Mouse (Mus musculus): ENCODE measurements around the gene Olfr815. TPM values are rescaled to one million over a fixed set of nuclear protein-coding genes. Genes with fewer than 3 reads are reported as not detected.

Gene Olfr815
- not detected in 2 replicates for polyA plus RNA-seq (2015; fragmentation: Nextera tagmentation; extraction: Ambion mirVana)

GRCm38 (mm10) chr10:129905767-129906166 is at the start of gene Olfr815:
TSS of gene Olfr815 (minus strand) at chr10:129905867.

GRCm38 (mm10) chr10:129949000-129949399 is 43.3 kb upstream of the Olfr815 start, which contains the start of gene Olfr818:
TSS of gene Olfr818 (minus strand) at chr10:129949100.

GRCm38 (mm10) chr10:129915497-129915896 is 9.8 kb upstream of the Olfr815 start, which contains the start of gene Olfr816:
TSS of gene Olfr816 (minus strand) at chr10:129915597.

GRCm38 (mm10) chr10:129879751-129880150 is 25.9 kb downstream of the Olfr815 start, which contains the start of gene Olfr814:
TSS of gene Olfr814 (minus strand) at chr10:129879851.

GRCm38 (mm10) chr10:129855067-129855466 is 50.6 kb downstream of the Olfr815 start, which contains the start of gene Olfr813:
TSS of gene Olfr813 (plus strand) at chr10:129855367.

Other genes starting within 250 kb of the Olfr815 start
- not detected in 2 replicates for gene Olfr800, start 248.2 kb downstream of the Olfr815 start, polyA plus RNA-seq (2015; fragmentation: Nextera tagmentation; extraction: Ambion mirVana)
- not detected in 2 replicates for gene Olfr801, start 232.0 kb downstream of the Olfr815 start, polyA plus RNA-seq (2015; fragmentation: Nextera tagmentation; extraction: Ambion mirVana)
- gene Olfr802, start 217.7 kb downstream of the Olfr815 start, polyA plus RNA-seq (2015; fragmentation: Nextera tagmentation; extraction: Ambion mirVana) = not detected in 2 replicates
- gene Olfr803, start 211.6 kb downstream of the Olfr815 start, polyA plus RNA-seq (2015; fragmentation: Nextera tagmentation; extraction: Ambion mirVana) = not detected in 2 replicates
- gene Olfr804, start 202.7 kb downstream of the Olfr815 start, polyA plus RNA-seq (2015; fragmentation: Nextera tagmentation; extraction: Ambion mirVana) = not detected in 2 replicates
- not detected in 2 replicates for gene Olfr805, start 176.5 kb downstream of the Olfr815 start, polyA plus RNA-seq (2015; fragmentation: Nextera tagmentation; extraction: Ambion mirVana)
- not detected in 2 replicates for gene Olfr806, start 163.9 kb downstream of the Olfr815 start, polyA plus RNA-seq (2015; fragmentation: Nextera tagmentation; extraction: Ambion mirVana)
- not detected in 2 replicates for gene Olfr807, start 148.1 kb downstream of the Olfr815 start, polyA plus RNA-seq (2015; fragmentation: Nextera tagmentation; extraction: Ambion mirVana)
- gene Olfr808, start 140.4 kb downstream of the Olfr815 start, polyA plus RNA-seq (2015; fragmentation: Nextera tagmentation; extraction: Ambion mirVana) = not detected in 2 replicates
- not detected in 2 replicates for gene Olfr809, start 131.2 kb downstream of the Olfr815 start, polyA plus RNA-seq (2015; fragmentation: Nextera tagmentation; extraction: Ambion mirVana)
- gene Olfr810, start 111.0 kb downstream of the Olfr815 start, polyA plus RNA-seq (2015; fragmentation: Nextera tagmentation; extraction: Ambion mirVana) = not detected in 2 replicates
- not detected in 2 replicates for gene Olfr811, start 101.5 kb downstream of the Olfr815 start, polyA plus RNA-seq (2015; fragmentation: Nextera tagmentation; extraction: Ambion mirVana)
- gene Olfr812, start 59.8 kb downstream of the Olfr815 start, polyA plus RNA-seq (2015; fragmentation: Nextera tagmentation; extraction: Ambion mirVana) = not detected in 2 replicates
- not detected in 2 replicates for gene Olfr813, start 50.5 kb downstream of the Olfr815 start, polyA plus RNA-seq (2015; fragmentation: Nextera tagmentation; extraction: Ambion mirVana)
- not detected in 2 replicates for gene Olfr814, start 26.0 kb downstream of the Olfr815 start, polyA plus RNA-seq (2015; fragmentation: Nextera tagmentation; extraction: Ambion mirVana)
- not detected in 2 replicates for gene Olfr816, start 9.7 kb upstream of the Olfr815 start, polyA plus RNA-seq (2015; fragmentation: Nextera tagmentation; extraction: Ambion mirVana)
- not detected in 2 replicates for gene Olfr818, start 43.2 kb upstream of the Olfr815 start, polyA plus RNA-seq (2015; fragmentation: Nextera tagmentation; extraction: Ambion mirVana)
- gene Olfr819, start 61.4 kb upstream of the Olfr815 start, polyA plus RNA-seq (2015; fragmentation: Nextera tagmentation; extraction: Ambion mirVana) = not detected in 2 replicates
- gene Olfr247, start 70.3 kb upstream of the Olfr815 start, polyA plus RNA-seq (2015; fragmentation: Nextera tagmentation; extraction: Ambion mirVana) = not detected in 2 replicates
- gene Gm10310, start 79.2 kb upstream of the Olfr815 start, polyA plus RNA-seq (2015; fragmentation: Nextera tagmentation; extraction: Ambion mirVana) = not detected in 2 replicates
- gene Olfr820, start 106.8 kb upstream of the Olfr815 start, polyA plus RNA-seq (2015; fragmentation: Nextera tagmentation; extraction: Ambion mirVana) = not detected in 2 replicates
- not detected in 2 replicates for gene Olfr821, start 124.5 kb upstream of the Olfr815 start, polyA plus RNA-seq (2015; fragmentation: Nextera tagmentation; extraction: Ambion mirVana)
- not detected in 2 replicates for gene Olfr822, start 165.3 kb upstream of the Olfr815 start, polyA plus RNA-seq (2015; fragmentation: Nextera tagmentation; extraction: Ambion mirVana)
- gene Olfr823, start 209.5 kb upstream of the Olfr815 start, polyA plus RNA-seq (2015; fragmentation: Nextera tagmentation; extraction: Ambion mirVana) = not detected in 2 replicates
- not detected in 2 replicates for gene Olfr824, start 224.1 kb upstream of the Olfr815 start, polyA plus RNA-seq (2015; fragmentation: Nextera tagmentation; extraction: Ambion mirVana)

Measured in urinary bladder, postnatal 0 days (tissue).